Mouse (Mus musculus) spleen, postnatal 4 days (tissue): ENCODE data around the gene Ezh1.
A peak's percentile ranks its signal among the peaks of the same experiment; 100 is the strongest.

ENCODE experiments used
- DNase-seq, 2 experiments: peaks; one replicate each; pipeline ENCODE4 v3.0.0; 2022; ENCODE audit warnings: low spot score in 2 of 2

The Ezh1 gene

DNA sequence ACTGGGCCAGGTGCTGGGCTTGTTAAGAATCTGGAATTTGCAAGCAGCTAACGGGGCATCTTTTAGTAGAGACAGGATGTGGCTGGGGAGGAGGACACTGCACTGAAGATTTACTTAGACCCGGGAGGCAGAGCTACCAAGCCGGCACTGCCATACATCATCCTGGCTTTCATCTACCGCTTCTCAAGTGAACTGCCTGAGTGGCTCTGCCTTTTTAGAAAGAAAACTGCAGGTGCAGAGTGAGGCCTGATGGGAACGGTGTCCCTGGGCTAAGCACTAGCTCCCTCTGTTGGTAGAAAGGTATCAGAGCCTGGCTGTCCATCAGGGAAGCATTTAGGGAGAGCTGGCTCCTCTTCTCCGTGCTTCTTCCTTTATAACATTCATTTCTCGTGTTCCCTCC is 25.3 kb downstream of the Ezh1 start:
- DNase-seq: peak in 1 of 2 experiments; percentile 55

- DNase-seq: no peak
Observed at GRCm38 (mm10) chr11:101199555-101199954, 26.7 kb downstream of the Ezh1 start.

GRCm38 (mm10) chr11:101196175-101196574 is 30.1 kb downstream of the Ezh1 start:
- peak in 1 of 2 experiments; percentile 59 for DNase-seq

- no peak for DNase-seq
Observed at GRCm38 (mm10) chr11:101195571-101195970, 30.7 kb downstream of the Ezh1 start.

- DNase-seq: no peak
Observed at GRCm38 (mm10) chr11:101195101-101195500, 31.2 kb downstream of the Ezh1 start.

DNA sequence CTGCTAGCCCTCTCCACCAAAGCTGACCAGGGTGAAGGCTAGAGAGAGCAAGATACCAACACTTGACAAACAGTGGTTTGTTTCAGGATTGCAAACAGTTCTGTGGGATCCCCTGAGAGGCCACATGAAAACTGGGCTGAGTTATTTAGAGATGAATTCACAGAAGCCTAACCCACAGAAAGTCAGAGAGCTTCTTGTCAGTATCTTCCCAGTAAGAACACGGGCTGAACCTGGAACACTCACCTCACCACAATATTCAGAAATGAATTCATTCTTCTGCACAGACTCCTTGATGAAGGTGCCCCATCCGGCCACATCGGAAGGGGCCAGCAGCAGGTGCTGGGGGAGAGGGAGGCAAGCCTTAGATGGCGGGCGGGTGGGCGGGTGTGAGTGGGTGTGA is 31.6 kb downstream of the Ezh1 start:
- no peak for DNase-seq

DNA sequence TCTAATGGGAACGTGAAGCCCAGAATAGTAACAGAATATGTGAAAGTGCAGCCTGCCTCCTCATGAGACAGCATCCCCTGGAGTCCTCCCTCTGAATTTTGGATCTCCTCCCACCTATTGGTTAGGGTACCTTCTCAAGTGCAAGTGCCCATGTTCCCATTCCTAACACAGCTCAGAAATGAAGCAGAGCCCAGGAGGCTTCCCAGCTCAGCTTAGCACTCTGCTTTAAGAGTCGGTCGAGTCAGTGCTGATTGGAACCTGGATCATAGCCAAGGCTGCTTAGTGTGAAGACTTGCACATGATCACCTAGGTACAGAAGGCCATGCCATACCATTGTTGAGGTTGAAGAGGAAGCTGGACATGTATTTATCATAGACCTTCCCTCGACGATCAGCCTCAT is 32.1 kb downstream of the Ezh1 start:
- no peak for DNase-seq

GRCm38 (mm10) chr11:101193076-101193475 is 33.2 kb downstream of the Ezh1 start:
- DNase-seq: no peak

- DNase-seq: no peak
Observed at GRCm38 (mm10) chr11:101192646-101193045, 33.6 kb downstream of the Ezh1 start.

DNA sequence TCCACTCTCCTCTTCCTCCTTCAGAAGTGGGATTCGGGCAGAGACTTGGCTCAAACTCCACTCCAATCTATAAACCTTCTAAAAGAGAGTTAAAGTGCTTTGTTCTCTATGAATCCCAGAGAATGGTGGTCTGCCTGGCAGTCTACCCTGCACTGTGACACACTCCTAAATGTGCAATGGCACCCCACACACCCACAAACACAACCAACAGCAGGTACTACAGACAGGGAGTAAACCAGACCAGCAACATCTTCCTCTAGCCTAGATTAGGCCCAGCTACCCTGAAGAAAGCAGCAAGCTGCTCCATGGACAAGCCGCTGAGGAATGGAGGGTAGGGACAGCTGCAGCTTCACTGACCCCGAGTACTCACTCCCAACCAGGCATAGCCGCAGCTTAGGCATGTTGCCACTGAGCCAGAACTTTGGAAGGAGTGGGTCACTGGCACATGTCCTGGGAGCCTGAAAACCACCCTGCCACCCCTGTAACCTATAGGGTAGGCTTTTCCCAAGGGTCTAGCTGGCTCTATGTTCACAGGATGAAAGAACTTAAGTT is 34.3 kb downstream of the Ezh1 start:
- DNase-seq: no peak

DNA sequence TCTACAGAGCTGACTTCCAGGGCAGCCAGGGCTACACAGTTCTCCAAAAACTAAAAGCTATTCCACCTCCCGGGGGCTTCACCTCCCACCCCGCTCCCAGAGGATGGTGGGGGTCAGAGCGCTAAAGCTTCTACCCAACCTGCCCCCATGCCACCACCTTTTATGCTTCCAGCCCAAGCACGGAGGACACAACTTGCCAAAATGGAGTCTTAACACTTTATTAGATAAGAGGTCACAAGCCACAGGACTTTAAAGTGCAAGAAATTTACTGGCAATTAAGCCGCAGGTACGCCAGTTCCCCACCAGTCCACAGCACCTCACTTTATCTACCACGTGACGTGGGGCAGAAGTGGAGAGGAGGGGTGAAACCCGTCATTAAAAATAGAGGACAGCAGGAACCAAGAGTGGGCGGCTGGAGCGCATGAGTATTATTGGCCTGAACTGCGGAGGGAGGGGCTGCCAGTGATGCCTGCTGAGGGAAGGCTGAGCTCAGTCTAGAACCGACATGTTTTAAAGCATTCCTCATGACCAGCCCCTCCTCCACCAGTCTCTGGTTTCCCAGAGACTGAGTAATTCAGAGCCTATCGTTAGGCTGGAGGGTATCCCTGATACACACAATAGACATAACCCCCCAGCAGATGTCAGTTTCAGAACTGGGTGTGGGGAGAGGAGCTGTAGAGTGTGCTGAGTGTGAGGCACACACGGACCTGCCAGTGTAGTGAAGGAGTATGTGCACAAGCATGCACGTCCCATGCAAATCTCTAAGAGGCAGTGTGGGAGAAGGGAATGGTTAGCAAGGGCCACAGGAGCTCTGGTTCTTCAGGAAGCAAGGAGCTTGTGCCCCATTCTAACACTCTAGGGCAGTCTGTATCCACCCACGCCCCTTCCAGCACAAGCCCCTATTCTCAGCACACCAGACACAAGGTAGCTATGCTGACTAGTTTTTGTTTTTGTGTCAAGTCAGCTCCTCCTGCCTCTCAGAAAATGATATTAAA is 35.1 kb downstream of the Ezh1 start:
- DNase-seq: no peak

DNA sequence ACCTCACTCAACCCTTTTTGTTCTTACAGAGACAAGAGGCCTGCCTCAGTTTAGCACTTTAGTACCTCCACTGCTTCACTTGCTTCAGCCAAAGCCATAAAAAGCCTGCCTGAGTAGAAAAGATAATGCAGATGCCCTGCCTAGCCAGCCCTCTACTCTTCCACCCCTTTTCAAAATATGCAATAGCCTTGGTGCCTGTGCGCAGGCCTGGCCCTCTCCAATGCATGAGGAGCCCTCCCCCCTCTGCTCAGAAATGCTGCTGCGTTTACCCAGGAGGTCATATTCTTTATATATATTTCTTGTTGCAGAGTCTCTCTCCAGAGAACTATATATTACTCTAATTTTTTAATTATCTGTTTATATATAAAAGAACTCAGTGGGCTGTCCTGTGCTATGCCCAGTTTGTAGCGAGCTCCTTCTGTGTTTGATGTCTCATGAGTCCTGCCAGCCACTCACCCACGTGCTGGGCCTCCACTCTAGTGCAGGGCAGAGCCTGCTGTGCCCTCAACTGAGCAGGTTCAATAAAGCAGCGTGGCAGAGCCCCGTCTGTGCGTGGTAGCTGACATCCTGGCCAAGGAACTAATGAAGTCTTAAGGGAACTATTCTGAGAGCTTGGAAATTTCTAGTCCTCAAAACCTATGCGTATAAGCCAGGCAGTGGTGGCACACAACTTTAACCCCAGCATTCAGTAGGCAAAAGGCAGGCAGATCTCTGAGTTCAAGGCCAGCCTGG is 35.9 kb downstream of the Ezh1 start:
- DNase-seq: peak in 1 of 2 experiments; percentile 50

DNA sequence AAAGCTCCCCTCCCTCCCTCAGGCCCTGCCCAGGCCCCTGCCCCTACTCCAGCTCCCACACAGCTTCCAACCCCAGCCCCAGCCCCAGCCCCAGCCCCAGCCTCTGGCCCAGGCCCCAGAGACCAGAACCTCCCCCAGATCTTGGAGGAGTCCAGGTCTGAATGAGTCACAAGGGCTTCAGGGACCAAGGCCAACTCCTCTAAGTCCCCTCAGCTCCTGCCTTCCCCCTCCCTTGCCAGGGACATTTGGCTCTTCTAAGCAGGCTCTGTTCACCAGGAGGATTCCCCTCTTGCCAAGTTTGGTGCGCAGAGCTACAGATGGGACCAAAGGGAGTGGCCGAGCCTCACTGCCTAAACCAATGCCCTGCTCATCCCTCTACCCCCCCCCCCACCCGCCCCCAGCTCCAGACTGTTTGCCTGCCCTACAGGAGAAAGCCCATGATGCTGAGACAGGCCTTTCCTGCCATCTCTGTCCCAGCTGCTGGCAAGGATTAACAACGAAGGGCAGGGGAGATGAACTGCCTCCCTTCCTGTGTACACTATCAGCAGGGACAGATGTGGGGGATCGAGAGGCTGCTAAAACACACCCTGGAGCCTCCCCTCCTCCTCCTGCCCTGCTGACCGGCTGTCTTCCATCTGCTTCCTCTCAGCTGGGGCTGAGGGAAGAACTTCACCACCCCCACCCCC is 36.6 kb downstream of the Ezh1 start:
- DNase-seq: peak in 1 of 2 experiments; percentile 67

- DNase-seq: no peak
Observed at GRCm38 (mm10) chr11:101188166-101188805, 38.0 kb downstream of the Ezh1 start.

GRCm38 (mm10) chr11:101187541-101187940 is 38.7 kb downstream of the Ezh1 start:
- no peak for DNase-seq

- no peak for DNase-seq
Observed at GRCm38 (mm10) chr11:101186526-101187247, 39.6 kb downstream of the Ezh1 start.

- no peak for DNase-seq
Observed at GRCm38 (mm10) chr11:101185441-101185840, 40.8 kb downstream of the Ezh1 start.

DNA sequence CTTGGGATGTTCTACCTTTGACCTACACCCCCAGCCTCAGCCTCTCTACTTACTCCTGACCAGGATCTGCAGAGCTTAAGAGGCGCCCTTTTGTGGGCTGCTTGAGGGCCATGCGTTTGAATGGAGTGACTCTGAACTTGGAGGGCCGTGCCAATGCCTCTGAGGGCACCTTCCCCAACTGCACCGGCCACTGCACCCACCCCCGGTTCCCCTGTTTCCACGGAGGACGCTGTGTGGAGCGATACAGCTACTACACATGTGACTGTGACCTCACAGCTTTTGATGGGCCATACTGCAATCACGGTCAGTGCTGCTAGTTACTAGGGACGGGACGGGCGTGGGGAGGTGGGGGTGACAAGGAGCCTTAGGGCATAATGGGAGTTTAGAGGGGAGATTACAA is 41.3 kb downstream of the Ezh1 start:
- no peak for DNase-seq

DNA sequence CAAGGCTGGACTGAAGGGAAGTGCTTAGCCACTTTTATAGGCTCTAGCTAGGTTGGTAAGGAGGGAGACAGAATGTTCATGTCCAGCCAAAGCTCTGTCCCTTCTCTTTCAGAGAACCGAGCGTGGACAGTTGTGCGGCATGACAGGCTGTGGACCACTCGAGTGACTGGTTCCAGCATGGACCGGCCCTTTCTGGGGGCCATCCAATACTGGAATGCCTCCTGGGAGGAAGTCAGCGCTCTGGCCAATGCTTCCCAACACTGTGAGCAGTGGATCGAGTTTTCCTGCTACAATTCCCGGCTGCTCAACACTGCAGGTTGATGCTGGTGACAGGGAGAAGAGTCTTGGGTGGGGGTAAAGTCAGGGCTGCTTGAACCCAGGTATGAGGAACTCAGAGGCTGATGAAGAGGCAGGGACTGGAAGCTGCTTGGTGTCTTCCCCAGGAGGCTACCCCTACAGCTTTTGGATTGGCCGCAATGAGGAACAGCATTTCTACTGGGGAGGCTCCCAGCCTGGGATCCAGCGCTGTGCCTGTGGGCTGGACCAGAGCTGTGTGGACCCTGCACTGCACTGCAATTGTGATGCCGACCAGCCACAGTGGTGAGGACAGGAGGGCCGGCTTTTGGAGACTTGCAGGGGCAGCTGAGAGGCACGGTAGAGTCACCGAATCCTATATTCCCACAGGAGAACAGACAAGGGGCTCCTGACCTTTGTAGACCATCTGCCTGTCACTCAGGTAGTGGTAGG is 43.3 kb downstream of the Ezh1 start:
- DNase-seq: no peak

DNA sequence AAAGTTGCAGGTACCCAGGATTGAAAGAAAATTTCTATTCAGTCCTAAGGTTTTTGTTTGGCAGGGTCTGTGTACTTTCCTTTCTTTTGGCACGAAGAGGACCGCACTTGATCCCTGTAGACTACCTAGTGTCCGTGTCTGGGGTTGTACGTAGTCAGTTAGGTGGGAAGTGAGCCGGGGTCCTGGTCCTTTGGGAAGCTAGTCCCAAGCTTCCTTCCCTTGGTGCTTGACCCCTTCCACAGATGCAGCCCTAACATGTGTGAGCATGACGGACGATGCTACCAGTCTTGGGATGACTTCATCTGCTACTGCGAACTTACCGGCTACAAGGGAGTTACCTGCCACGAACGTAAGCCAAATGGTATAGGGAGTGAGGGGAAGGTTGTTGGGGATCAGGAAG is 44.3 kb downstream of the Ezh1 start:
- no peak for DNase-seq
